Mouse (Mus musculus) hindbrain, postnatal 0 days (tissue): ENCODE data around the gene Txndc8. TPM values are rescaled to one million over a fixed set of nuclear protein-coding genes. Genes with fewer than 3 reads are reported as not detected.
A peak's percentile ranks its signal among the peaks of the same experiment; 100 is the strongest.

Experiments
- ATAC-seq: fragments of 200-750 bp; cut with Nextera tagmentation; 2 replicates; pipeline ENCODE4 v1.8.0; 2017; ENCODE audit warnings: mild to moderate bottlenecking, moderate TSS enrichment, moderate library complexity
- DNase-seq: peaks from one replicate; pipeline ENCODE4 v3.0.0-alpha.2; 2015; ENCODE audit warnings: low spot score
- H3K27ac ChIP-seq: fragments of 300-500 bp; sonication (generic); 2 replicates; pipeline ENCODE4 v1.5.1; 2014; ENCODE audit warnings: mild to moderate bottlenecking
- H3K27me3 ChIP-seq: fragments of 300-500 bp; sonication (generic); 2 replicates; pipeline ENCODE4 v1.6.1; 2014; ENCODE audit warnings: low read length, mixed read lengths; ENCODE audit not compliant: insufficient read depth
- H3K36me3 ChIP-seq: fragments of 300-500 bp; sonication (generic); 2 replicates; pipeline ENCODE4 v1.6.1; 2014; ENCODE audit warnings: low read length, mixed read lengths; ENCODE audit not compliant: insufficient read depth
- H3K4me1 ChIP-seq: fragments of 300-500 bp; sonication (generic); 2 replicates; pipeline ENCODE4 v1.6.1; 2014; ENCODE audit warnings: antibody characterized with exemption, low read length, mixed read lengths; ENCODE audit not compliant: insufficient read depth
- H3K4me2 ChIP-seq: fragments of 300-500 bp; sonication (generic); 2 replicates; pipeline ENCODE4 v1.6.1; 2014; ENCODE audit warnings: low read depth, mild to moderate bottlenecking, low read length, moderate library complexity, mixed read lengths
- H3K4me3 ChIP-seq: fragments of 300-500 bp; sonication (generic); 2 replicates; pipeline ENCODE4 v1.5.1; 2014; ENCODE audit warnings: low read length
- H3K9ac ChIP-seq: fragments of 300-500 bp; sonication (generic); replicated peaks from 2 replicates; pipeline ENCODE4 v1.6.1; 2014; ENCODE audit warnings: mild to moderate bottlenecking, low read length, moderate library complexity, mixed read lengths
- H3K9me3 ChIP-seq: fragments of 300-500 bp; sonication (generic); 2 replicates; pipeline ENCODE4 v1.6.1; 2016; ENCODE audit warnings: low read length, mixed read lengths
- CTCF ChIP-seq: IDR thresholded peaks from 2 replicates; pipeline ENCODE4 v1.5.1; 2016; ENCODE audit warnings: antibody characterized with exemption, control low read depth, low read depth
- WGBS: fragments of 180-500 bp; shearing (Covaris S2); extraction: QIAGEN DNeasy Blood & Tissue Kit; methylation state at CpG from one replicate; pipeline ENCODE4 v1.1.7; 2014; 5-methylcytosine and 5-hydroxymethylcytosine counted together
- polyA plus RNA-seq: library from polyadenylated mRNA; unstranded; fragments of >200 nt; fragmentation: Nextera tagmentation; extraction: Ambion mirVana; gene quantifications from 2 replicates; pipeline ENCODE4 v1.2.1, GENCODE M21; 2015
- total RNA-seq: library from RNA; depleted of rRNA; stranded (reverse); fragments of >200 nt; gene quantifications from 2 replicates; pipeline ENCODE4 v1.2.3, GENCODE M21; 2014

The Txndc8 gene
- total and polyA plus RNA-seq, 2 experiments from 2014 or later: not detected

DNA sequence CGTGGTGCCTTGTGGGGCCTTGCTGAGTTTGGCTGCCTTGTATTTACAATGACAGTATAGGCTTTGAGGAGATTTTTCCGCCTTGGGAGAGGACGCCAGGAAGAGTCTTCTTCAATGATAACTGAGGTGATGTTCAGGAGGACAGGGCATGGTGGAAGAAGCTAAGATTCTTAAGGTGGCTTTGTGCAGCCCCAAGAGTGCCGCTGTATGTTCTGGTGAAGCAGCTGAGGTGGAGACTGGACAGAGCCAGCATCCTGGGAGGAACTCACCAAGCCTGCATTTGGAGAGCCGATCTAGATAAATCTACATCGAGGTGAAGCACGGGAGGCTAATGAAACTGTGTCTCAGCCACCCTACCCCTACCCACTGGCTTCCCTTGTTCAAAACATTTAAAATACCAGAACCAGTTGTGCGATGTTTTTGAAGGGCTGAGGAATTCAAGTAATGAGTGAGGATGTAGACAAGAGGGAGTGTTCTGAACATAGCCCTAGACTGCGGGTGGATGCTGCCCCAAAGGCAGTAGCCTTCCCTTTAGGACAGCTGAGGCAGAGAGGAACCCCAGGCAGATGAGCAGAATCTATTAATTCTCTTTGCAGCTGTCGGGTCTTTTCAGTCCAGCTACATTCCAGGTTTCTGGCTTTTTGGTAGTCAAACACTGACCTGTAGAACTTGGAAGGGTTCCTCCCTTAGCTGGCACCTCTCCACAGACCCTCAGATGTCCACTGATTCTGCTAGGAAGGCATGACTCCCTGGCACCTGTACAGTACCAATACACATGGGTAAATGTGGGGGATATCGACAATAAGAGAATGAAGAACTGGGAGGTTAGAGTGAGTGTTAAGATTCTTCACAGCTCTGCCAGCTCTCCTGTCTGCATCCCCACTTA is 51.5 kb downstream of the Txndc8 start:
- Histone ChIP-seq H3K9ac (peak overlapping the region; percentile 89; the same call in 1 of the 2 replicates), H3K4me2 (peak overlapping the region; percentile 63), H3K4me3 (peak overlapping the region; percentile 92), H3K27me3 (no peaks in the 10 kb centered on the region), H3K36me3 (no peaks in the 10 kb centered on the region), H3K4me1 (0 out of 2 replicates have a peak, but pooled peaks cover 5% of the 10 kb centered on the region), H3K27ac (peak overlapping the region; percentile 91), H3K9me3 (no peaks in the 10 kb centered on the region)
- WGBS: 39% methylated on average over 11 of the region's 11 CpGs
- DNase-seq: peak; percentile 15
- TF ChIP-seq CTCF: no peak
- no peak for ATAC-seq

DNA sequence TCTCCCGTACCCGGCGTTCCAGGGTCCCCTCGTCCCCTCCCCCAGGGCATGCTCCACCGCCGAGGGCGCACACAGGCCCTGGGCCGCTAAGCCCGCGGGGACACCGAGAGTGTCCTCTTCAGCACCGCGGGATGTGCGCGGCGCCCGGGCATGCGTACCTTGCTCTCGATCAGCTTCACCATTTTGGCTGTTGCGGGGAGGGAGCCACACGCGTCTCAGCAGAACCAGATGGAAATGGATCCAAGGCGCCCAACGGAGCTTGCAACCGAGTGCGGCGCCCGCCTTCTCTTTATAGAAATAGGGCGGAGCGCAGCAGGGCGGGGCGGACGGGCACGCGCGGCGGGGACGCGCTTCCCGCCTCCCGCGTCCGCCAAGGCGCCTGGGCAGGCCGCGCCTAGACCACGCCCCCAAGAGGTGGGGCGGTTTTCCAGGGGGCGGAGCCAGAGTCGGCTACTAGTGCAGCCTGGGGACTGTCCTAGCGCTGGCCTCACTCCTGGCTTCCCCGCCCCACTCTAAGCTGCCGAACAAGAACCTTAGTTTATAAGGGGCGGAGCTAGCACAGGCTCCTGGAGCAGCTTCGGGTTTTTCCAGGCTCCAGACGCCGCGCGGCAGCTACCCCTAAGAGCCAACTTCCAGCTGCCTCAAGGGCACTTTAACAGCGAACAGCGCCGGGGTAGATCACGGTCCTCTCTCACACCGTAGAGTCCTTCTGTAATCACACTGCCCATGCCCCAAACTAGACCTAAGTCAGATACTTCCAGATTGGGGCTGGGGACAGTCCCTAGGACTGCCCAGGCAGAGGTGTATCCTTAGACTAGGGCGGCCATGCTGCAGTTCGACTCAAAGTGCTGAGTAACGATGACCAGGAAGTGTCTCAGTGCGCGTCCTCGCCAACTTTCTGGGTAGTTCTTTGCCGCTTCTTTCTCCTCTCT is 52.6 kb downstream of the Txndc8 start, which contains the start of gene Txn1:
Gene Txn1 (minus strand): TSS at position 383 of the 932 bp plus-strand sequence.
- no peaks in the 10 kb centered on the region for H3K9me3 ChIP-seq
- peak within 1 kb of the TSS; percentile 89 for H3K9ac ChIP-seq
- H3K36me3 ChIP-seq: peaks cover 4% of the 10 kb centered on the region; the same call in 1 of the 2 replicates
- H3K4me2 ChIP-seq: peak within 1 kb of the TSS; percentile 63
- peak within 1 kb of the TSS; percentile 92 for H3K4me3 ChIP-seq
- 0 out of 2 replicates have a peak, but pooled peaks cover 5% of the 10 kb centered on the region for H3K4me1 ChIP-seq
- TF ChIP-seq CTCF: no peak
- WGBS: under 1% methylated on average over 67 of the region's 71 CpGs
- ATAC-seq (peak; percentile 98), DNase-seq (peak; percentile 98)
- peak within 1 kb of the TSS; percentile 91 for H3K27ac ChIP-seq
- H3K27me3 ChIP-seq: no peaks in the 10 kb centered on the region

DNA sequence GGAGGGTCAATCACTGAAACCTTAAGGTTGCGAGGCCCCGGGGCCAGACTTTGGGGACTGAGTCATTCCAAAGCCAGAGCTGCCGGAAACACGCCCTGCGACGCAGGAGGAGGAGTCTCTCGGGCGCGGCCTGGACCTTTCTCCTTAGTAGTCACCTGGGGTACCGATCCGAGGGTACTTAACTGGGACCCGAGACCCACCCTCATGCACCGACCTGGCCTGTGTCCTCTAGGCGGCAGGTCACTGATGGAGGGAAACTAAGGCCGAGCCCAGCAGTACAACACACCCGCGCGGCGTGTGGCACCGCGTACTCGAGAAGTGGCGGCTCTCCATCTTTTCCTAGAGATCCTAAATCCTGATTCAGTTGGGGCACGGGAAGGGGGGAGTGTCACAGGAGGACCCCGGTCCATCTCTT is 53.4 kb downstream of the Txndc8 start:
- Histone ChIP-seq H3K27me3 (no peaks in the 10 kb centered on the region), H3K4me3 (peak overlapping the region; percentile 92), H3K36me3 (peaks cover 12% of the 10 kb centered on the region), H3K9ac (peak overlapping the region; percentile 89), H3K4me1 (0 out of 2 replicates have a peak, but pooled peaks cover 5% of the 10 kb centered on the region), H3K9me3 (no peaks in the 10 kb centered on the region), H3K4me2 (peak overlapping the region; percentile 63), H3K27ac (peak overlapping the region; percentile 91)
- peak; percentile 43 for ATAC-seq
- WGBS: 0% methylated on average over 25 of the region's 25 CpGs
- TF ChIP-seq CTCF: peak; percentile 19; the same call in 1 of the 2 replicates
- peak; percentile 65 for DNase-seq

DNA sequence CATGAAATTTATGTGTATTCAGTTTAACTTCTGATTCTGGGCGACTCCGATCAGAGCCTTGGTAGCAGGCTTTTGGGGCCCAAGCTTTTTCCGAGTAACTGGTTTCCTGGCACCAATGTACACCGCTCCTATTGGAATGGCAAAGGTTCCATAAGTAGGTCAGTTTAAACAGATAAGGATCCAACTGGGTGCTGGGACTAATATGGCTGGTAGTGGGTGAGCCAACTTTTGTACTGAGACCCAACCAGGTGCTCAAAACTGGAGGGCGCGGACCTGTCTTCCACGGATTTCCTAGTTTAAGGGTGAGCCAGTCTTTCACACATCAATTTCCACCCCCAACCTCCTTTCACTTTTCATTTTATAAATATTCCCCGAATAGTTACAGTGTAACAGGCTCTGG is 53.9 kb downstream of the Txndc8 start:
- peaks cover 17% of the 10 kb centered on the region for H3K36me3 ChIP-seq
- peak overlapping the region; percentile 63 for H3K4me2 ChIP-seq
- no peak for TF ChIP-seq CTCF
- H3K27me3 ChIP-seq: no peaks in the 10 kb centered on the region
- ATAC-seq (no peak), DNase-seq (no peak)
- 0 out of 2 replicates have a peak, but pooled peaks cover 5% of the 10 kb centered on the region for H3K4me1 ChIP-seq
- 70% methylated on average over 8 of the region's 8 CpGs for WGBS
- peak overlapping the region; percentile 92 for H3K4me3 ChIP-seq
- H3K9ac ChIP-seq: peak overlapping the region; percentile 89
- H3K27ac ChIP-seq: peak overlapping the region; percentile 91; the same call in 1 of the 2 replicates
- no peaks in the 10 kb centered on the region for H3K9me3 ChIP-seq

DNA sequence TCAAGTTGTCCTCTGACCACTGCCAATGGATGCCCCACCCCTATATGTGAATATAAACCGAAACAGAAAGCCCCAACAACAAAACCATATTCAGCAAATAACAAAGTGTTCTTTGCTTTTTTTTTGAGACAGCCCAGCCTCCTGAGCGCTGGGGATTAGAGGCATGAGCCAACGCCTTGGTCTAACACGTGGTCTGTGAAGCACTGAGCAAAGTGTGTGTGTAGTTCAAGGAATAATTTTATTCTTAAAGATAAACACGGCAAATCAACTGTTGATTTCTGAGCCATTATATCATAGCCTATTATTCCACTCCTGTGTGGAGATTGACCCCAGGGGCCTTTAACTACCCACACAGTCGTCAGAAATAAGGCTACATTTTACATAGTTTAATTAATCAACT is 54.3 kb downstream of the Txndc8 start:
- H3K4me1 ChIP-seq: 0 out of 2 replicates have a peak, but pooled peaks cover 5% of the 10 kb centered on the region
- H3K9ac ChIP-seq: no peak overlapping the region
- no peak for TF ChIP-seq CTCF
- no peak for ATAC-seq
- H3K9me3 ChIP-seq: no peaks in the 10 kb centered on the region
- H3K27me3 ChIP-seq: no peaks in the 10 kb centered on the region
- peak overlapping the region; percentile 92 for H3K4me3 ChIP-seq
- WGBS: 72% methylated on average over 6 of the region's 6 CpGs
- DNase-seq: no peak
- no peak overlapping the region for H3K27ac ChIP-seq
- peak overlapping the region; percentile 63 for H3K4me2 ChIP-seq
- peaks cover 21% of the 10 kb centered on the region for H3K36me3 ChIP-seq

DNA sequence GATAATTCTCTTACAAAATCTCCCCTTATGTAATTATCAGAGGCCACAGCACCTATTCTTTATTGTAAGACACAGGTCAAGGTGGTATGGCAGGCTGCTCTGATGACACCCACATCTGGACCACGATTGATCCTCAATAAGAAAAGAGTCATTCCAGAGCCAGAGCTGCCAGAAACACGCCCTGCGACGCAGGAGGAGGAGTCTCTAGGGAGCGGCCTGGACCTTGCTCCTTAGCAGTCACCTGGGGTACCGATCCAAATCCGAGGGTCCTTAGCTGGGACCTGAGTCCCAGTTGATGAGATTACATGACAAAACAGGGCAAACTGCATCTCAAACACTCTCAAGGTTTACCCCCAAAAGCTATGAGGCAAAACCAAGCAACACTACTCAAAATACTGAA is 55.1 kb downstream of the Txndc8 start:
- Histone ChIP-seq H3K4me2 (no peak overlapping the region), H3K4me1 (0 out of 2 replicates have a peak, but pooled peaks cover 5% of the 10 kb centered on the region), H3K4me3 (no peak overlapping the region), H3K27me3 (no peaks in the 10 kb centered on the region), H3K36me3 (peaks cover 23% of the 10 kb centered on the region), H3K9me3 (no peaks in the 10 kb centered on the region), H3K9ac (no peak overlapping the region), H3K27ac (no peak overlapping the region)
- no peak for TF ChIP-seq CTCF
- no peak for DNase-seq
- ATAC-seq: no peak
- WGBS: 91% methylated on average over 7 of the region's 7 CpGs
